Mouse (Mus musculus) small intestine, adult 2 months (tissue): ENCODE measurements around the gene Mccc1. TPM values are rescaled to one million over a fixed set of nuclear protein-coding genes. Genes with fewer than 3 reads are reported as not detected.

Experiments used
- H3K27ac ChIP-seq: fragments of 200-500 bp; 2 replicates; pipeline ENCODE4 v1.5.1; 2012; ENCODE audit warnings: low read depth, low read length, control low read depth, inconsistent platforms; ENCODE audit not compliant: insufficient read depth
- H3K27me3 ChIP-seq: fragments of 200-500 bp; 2 replicates; pipeline ENCODE4 v1.6.1; 2012; ENCODE audit warnings: mild to moderate bottlenecking, moderate library complexity, low read length, inconsistent platforms; ENCODE audit not compliant: control insufficient read depth, insufficient read depth
- H3K36me3 ChIP-seq: fragments of 200-500 bp; 2 replicates; pipeline ENCODE4 v1.6.1; 2012; ENCODE audit warnings: mild to moderate bottlenecking, low read length, control low read depth, inconsistent platforms; ENCODE audit not compliant: control insufficient read depth, insufficient read depth
- H3K4me1 ChIP-seq: fragments of 200-500 bp; 2 replicates; pipeline ENCODE4 v1.6.1; 2012; ENCODE audit warnings: low read length, inconsistent platforms, mixed read lengths; ENCODE audit not compliant: control insufficient read depth, insufficient read depth, insufficient read length
- H3K4me3 ChIP-seq: fragments of 200-500 bp; 2 replicates; pipeline ENCODE4 v1.5.1; 2012; ENCODE audit warnings: low read depth, mild to moderate bottlenecking, control low read depth, inconsistent platforms, low read length, moderate library complexity
- CTCF ChIP-seq: fragments of 200-500 bp; IDR thresholded peaks from 2 replicates; pipeline ENCODE4 v1.5.1; 2012; ENCODE audit warnings: low read depth, mild to moderate bottlenecking, control low read depth, inconsistent platforms, low read length, moderate library complexity, mixed read lengths; ENCODE audit not compliant: insufficient replicate concordance, insufficient read length; ENCODE audit errors: extremely low read depth
- POLR2A ChIP-seq: fragments of 200-500 bp; IDR thresholded peaks from 2 replicates; pipeline ENCODE4 v1.6.1; 2012; ENCODE audit warnings: low read depth, mild to moderate bottlenecking, control low read depth, inconsistent platforms, low read length, moderate library complexity
- WGBS: fragments of 180-500 bp; shearing (Covaris S2); methylation state at CpG from one replicate; pipeline ENCODE4 v1.1.7; 2018; 5-methylcytosine and 5-hydroxymethylcytosine counted together
- polyA plus RNA-seq: library from polyadenylated mRNA; depleted of rRNA; stranded (reverse); fragments of >200 nt; gene quantifications from 2 replicates; pipeline ENCODE4 v1.2.3, GENCODE M21; 2012

The Mccc1 gene
- polyA plus RNA-seq, 1 experiment, result 7.1 TPM

- H3K4me1 ChIP-seq, result peaks cover 10% of the 10 kb centered on the region
- no peaks in the 10 kb centered on the region for H3K27me3 ChIP-seq
- WGBS, result 1% methylated on average over 65 of the region's 65 CpGs
- H3K27ac ChIP-seq, result peak overlapping the region; percentile 81
- H3K36me3 ChIP-seq, result no peaks in the 10 kb centered on the region
- no peak for TF ChIP-seq CTCF
- no peak; the same call in 1 of the 2 replicates for TF ChIP-seq POLR2A
- H3K4me3 ChIP-seq, result peak overlapping the region; percentile 94
Observed at GRCm38 (mm10) chr3:35931896-35932727, 68.4 kb downstream of the Mccc1 start.

DNA sequence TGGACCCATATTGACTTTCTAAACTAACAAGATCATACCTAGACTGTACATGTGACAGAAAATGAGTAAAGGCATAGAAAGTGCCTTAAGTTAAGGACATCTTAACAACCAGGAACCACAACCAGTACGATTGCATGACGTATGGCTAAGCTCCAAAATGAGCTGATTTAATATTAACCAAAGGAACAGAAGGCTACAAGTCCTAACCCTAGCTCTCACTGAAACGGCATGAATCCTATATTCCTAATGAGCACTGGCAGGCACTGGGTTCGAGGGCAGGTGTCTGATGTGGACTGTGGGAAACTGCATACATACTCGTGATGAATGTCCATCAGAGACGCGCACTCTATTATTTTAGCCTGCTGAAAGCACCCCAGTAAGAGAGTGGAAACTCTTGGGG, 69.1 kb downstream of the Mccc1 start:
- WGBS, result 5% methylated on average over 7 of the region's 7 CpGs
- H3K4me1 ChIP-seq, result peaks cover 14% of the 10 kb centered on the region
- no peaks in the 10 kb centered on the region for H3K36me3 ChIP-seq
- H3K27me3 ChIP-seq, result no peaks in the 10 kb centered on the region
- H3K27ac ChIP-seq, result peak overlapping the region; percentile 81
- H3K4me3 ChIP-seq, result peak overlapping the region; percentile 94; the same call in 1 of the 2 replicates
- TF ChIP-seq CTCF (no peak), POLR2A (no peak)

- no peaks in the 10 kb centered on the region for H3K36me3 ChIP-seq
- peaks cover 16% of the 10 kb centered on the region for H3K4me1 ChIP-seq
- H3K27ac ChIP-seq, result no peak overlapping the region
- no peak for TF ChIP-seq CTCF
- no peak for TF ChIP-seq POLR2A
- no peaks in the 10 kb centered on the region for H3K27me3 ChIP-seq
- WGBS, result 37% methylated on average over 8 of the region's 8 CpGs
- no peak overlapping the region for H3K4me3 ChIP-seq
Observed at GRCm38 (mm10) chr3:35929831-35930230, 70.6 kb downstream of the Mccc1 start.

- 59% methylated on average over 3 of the region's 3 CpGs for WGBS
- TF ChIP-seq POLR2A, result no peak
- TF ChIP-seq CTCF, result no peak
- no peaks in the 10 kb centered on the region for H3K27me3 ChIP-seq
Observed at GRCm38 (mm10) chr3:35929406-35929805, 71.1 kb downstream of the Mccc1 start.

DNA sequence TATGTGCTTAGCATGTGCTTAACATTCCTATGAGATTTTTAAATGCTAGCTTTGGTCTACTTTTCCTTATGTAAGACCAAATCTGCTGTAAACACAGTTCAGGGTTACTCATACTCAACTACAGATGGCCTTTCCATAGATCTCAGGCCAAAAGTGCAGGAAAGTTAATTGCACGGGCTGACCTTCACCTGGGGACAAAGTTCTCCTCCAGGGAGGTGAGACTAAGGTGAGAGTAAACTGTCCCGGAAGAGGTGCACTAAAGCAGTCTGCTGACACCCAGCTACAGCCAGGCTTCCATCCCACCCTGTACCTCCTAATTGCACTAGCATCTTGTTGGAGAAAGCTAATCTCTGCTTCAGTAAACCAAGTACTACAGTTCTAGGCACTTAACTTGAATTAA, 74.6 kb downstream of the Mccc1 start:
- Histone ChIP-seq H3K4me3 (no peak overlapping the region), H3K36me3 (no peaks in the 10 kb centered on the region), H3K4me1 (peaks cover 14% of the 10 kb centered on the region), H3K27ac (peak overlapping the region; percentile 93), H3K27me3 (no peaks in the 10 kb centered on the region)
- 25% methylated on average over 2 of the region's 2 CpGs for WGBS
- TF ChIP-seq CTCF (no peak), POLR2A (no peak)

More at GRCm38 (mm10) chr3:35929406-35929805, 71.1 kb downstream of the Mccc1 start:
- Histone ChIP-seq H3K4me3 (no peak overlapping the region), H3K36me3 (no peaks in the 10 kb centered on the region), H3K4me1 (peaks cover 14% of the 10 kb centered on the region), H3K27ac (no peak overlapping the region)

DNA sequence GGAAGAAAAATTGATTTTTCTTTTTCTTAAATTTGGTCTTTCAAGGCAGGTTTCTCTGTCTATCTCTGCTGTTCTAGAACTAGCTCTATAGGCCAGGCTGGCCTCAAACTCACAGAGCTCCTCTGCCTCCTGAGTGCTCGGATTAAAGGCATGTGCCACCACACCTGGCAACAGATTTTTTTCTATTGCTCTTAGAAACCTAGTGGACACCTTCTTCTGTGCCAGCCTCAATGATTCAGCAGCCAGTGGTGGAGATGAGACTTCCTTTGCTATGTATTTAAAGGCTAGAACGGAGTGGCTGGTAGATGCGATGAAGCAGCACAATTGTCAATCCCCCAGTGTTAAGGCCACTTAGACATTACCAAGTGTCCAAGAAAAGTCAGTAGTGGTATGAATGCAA, 76.5 kb downstream of the Mccc1 start:
- H3K4me1 ChIP-seq, result peaks cover 14% of the 10 kb centered on the region
- TF ChIP-seq CTCF (no peak), POLR2A (no peak)
- 0 out of 2 replicates have a peak, but pooled peaks cover 1% of the 10 kb centered on the region for H3K36me3 ChIP-seq
- H3K4me3 ChIP-seq, result no peak overlapping the region
- H3K27ac ChIP-seq, result no peak overlapping the region
- H3K27me3 ChIP-seq, result no peaks in the 10 kb centered on the region
- 85% methylated on average over 3 of the region's 3 CpGs for WGBS

GRCm38 (mm10) chr3:35923495-35923894, 77.0 kb downstream of the Mccc1 start:
- no peak overlapping the region for H3K27ac ChIP-seq
- H3K27me3 ChIP-seq, result no peaks in the 10 kb centered on the region
- peaks cover 3% of the 10 kb centered on the region; the same call in 1 of the 2 replicates for H3K36me3 ChIP-seq
- TF ChIP-seq POLR2A (no peak), CTCF (no peak)
- H3K4me1 ChIP-seq, result peaks cover 14% of the 10 kb centered on the region
- no peak overlapping the region for H3K4me3 ChIP-seq
- 59% methylated on average over 7 of the region's 7 CpGs for WGBS
